Mouse (Mus musculus): ENCODE results near the gene Figla.

GRCm38 (mm10) chr6:85976242-85976641 is 39.7 kb upstream of the Figla start:
- TF ChIP-seq CTCF (IDR thresholded peaks at IDR 0.05; ENCODE audit: control insufficient read depth, insufficient read depth, insufficient replicate concordance, low read depth, low read length) (no peak), POLR2A (IDR thresholded peaks at IDR 0.05; ENCODE audit: control insufficient read depth, low read depth, low read length) (no peak)

All from testis, adult 2 months (tissue).